Mouse (Mus musculus) lung, postnatal 25 days (tissue): ENCODE measurements around the gene Ccdc148.

Experiments used
- DNase-seq: peaks from one replicate; pipeline ENCODE4 v3.0.0; 2022; ENCODE audit warnings: low spot score

Ccdc148 gene

DNA sequence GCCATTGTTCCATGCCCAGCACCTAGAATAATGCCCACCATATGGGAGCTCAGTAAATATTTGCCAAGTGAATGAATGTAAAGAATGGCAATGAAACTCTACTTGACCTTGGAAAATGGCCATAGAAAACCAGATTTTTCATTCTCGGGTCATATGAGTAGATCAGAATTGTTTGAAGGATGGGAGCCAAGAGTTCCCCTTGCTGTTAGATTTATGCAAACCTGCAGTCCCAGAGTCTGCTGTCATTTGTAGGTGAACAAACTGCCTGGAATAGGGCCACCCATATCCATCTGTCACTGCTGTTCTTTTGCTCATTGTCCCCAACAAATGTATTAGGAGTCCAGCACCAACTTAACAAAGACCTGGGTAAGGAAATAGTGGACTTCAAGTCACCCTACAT is 377.0 kb downstream of the Ccdc148 start:
- DNase-seq, result no peak

DNA sequence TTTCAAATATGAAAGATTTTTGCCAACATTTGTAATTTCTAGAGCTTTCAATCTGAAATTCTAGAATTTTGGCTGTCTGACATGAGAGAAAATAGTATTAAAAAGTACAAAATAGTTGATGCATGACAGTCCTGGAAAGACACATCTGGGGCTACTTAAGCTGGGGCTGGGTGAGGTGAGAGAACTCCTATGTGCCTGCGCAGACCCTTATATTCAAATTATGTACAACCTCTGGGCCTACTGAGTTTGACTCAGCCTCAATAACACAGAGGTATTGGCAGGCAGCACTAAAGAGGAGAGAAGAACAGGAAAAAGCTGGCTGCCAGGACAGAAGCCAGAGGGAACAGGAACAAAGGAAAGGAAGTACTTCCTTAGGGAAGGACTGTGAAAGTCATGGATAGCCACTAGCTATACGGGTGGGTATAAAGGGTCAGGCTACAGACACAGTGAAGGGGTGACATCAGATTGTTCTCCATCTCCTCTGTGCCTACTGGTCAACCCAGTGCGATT is 381.4 kb downstream of the Ccdc148 start:
- DNase-seq, result no peak

GRCm38 (mm10) chr2:58773833-58774232 is 386.6 kb downstream of the Ccdc148 start:
- DNase-seq, result no peak
